Mouse (Mus musculus) C2C12 (cell line): ENCODE results near the gene Olfr324.

Experiments used
- CEBPB ChIP-seq: IDR thresholded peaks from one replicate; pipeline ENCODE4 v1.6.1; 2011; ENCODE audit warnings: low read depth, mild to moderate bottlenecking, control low read depth, moderate library complexity
- CTCF ChIP-seq: IDR thresholded peaks from one replicate; pipeline ENCODE4 v1.5.1; 2011; ENCODE audit not compliant: control insufficient read depth, insufficient read depth, insufficient read length
- MAX ChIP-seq: IDR thresholded peaks from one replicate; pipeline ENCODE4 v1.6.1; 2011; ENCODE audit warnings: mild to moderate bottlenecking, control low read depth
- MYOD1 ChIP-seq: IDR thresholded peaks from one replicate; pipeline ENCODE4 v1.6.1; 2011; ENCODE audit warnings: low read depth; ENCODE audit not compliant: control insufficient read depth, insufficient read length
- USF1 ChIP-seq: IDR thresholded peaks from one replicate; pipeline ENCODE4 v1.6.1; 2011; ENCODE audit warnings: low read depth, mild to moderate bottlenecking, control low read depth, moderate library complexity

DNA sequence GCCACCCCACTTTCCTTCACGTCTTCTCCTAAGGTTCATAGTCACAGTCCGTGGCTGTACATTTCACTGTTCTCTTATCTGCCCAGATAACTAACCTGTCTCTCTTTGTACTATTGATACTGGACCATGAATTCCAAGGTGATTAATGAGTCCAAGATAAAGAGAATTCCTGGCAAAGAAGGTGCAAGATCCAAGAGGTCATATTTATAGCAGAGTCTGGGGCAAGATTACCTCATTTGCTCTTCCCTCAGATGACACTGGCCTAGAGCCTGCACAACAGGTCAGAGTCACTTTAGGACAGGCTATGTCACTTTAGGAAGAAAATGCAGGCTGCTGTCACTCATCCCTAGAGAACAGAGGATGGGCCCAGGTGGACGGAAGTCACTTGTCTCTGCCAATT lies 10.3 kb downstream of the Olfr324 start:
- TF ChIP-seq CTCF (no peak), CEBPB (no peak), MAX (no peak), MYOD1 (no peak), USF1 (no peak)
